Mouse (Mus musculus) liver, postnatal 0 days (tissue): ENCODE measurements at regions not wholly inside any gene's neighbourhood (a gene's known extent, or its start where the extent isn't known, plus 50 kb on each side); places are given as distances from the start of the nearest gene placed in this dataset.

ENCODE experiments used
- ATAC-seq: fragments of 200-750 bp; cut with Nextera tagmentation; 2 replicates; pipeline ENCODE4 v1.8.0; 2017; ENCODE audit warnings: mild to moderate bottlenecking, moderate library complexity
- DNase-seq: peaks from one replicate; pipeline ENCODE4 v3.0.0-alpha.2; 2016
- H3K27ac ChIP-seq: fragments of 300-500 bp; sonication (generic); 2 replicates; pipeline ENCODE4 v1.5.1; 2014; ENCODE audit warnings: antibody characterized with exemption, moderate library complexity, mild to moderate bottlenecking, low read depth
- H3K27me3 ChIP-seq: fragments of 300-500 bp; sonication (generic); 2 replicates; pipeline ENCODE4 v1.6.1; 2014; ENCODE audit warnings: low read length, control low read depth, mixed read lengths; ENCODE audit not compliant: insufficient read depth
- H3K36me3 ChIP-seq: fragments of 300-500 bp; sonication (generic); replicated peaks from 2 replicates; pipeline ENCODE4 v1.6.1; 2014; ENCODE audit warnings: mild to moderate bottlenecking, control low read depth, low read length, moderate library complexity, mixed read lengths; ENCODE audit not compliant: insufficient read depth
- H3K4me1 ChIP-seq: fragments of 300-500 bp; sonication (generic); 2 replicates; pipeline ENCODE4 v1.6.1; 2014; ENCODE audit warnings: antibody characterized with exemption, mild to moderate bottlenecking, control low read depth; ENCODE audit not compliant: insufficient read depth
- H3K4me2 ChIP-seq: fragments of 300-500 bp; sonication (generic); 2 replicates; pipeline ENCODE4 v1.6.1; 2014; ENCODE audit warnings: low read depth, mild to moderate bottlenecking, low read length, moderate library complexity, mixed read lengths
- H3K4me3 ChIP-seq: fragments of 300-500 bp; sonication (generic); 2 replicates; pipeline ENCODE4 v1.5.1; 2014; ENCODE audit warnings: low read depth, low read length
- H3K9ac ChIP-seq: fragments of 300-500 bp; sonication (generic); replicated peaks from 2 replicates; pipeline ENCODE4 v1.6.1; 2014; ENCODE audit warnings: mild to moderate bottlenecking, moderate library complexity
- H3K9me3 ChIP-seq: fragments of 300-500 bp; sonication (generic); 2 replicates; pipeline ENCODE4 v1.6.1; 2016; ENCODE audit warnings: mild to moderate bottlenecking, control low read depth, low read length, mixed read lengths
- CTCF ChIP-seq: sonication (generic); IDR thresholded peaks from 2 replicates; pipeline ENCODE4 v1.5.1; 2016; ENCODE audit warnings: antibody characterized with exemption, low read depth
- EP300 ChIP-seq: IDR thresholded peaks from 2 replicates; pipeline ENCODE4 v1.6.1; 2016; ENCODE audit warnings: antibody characterized with exemption, low read depth, mild to moderate bottlenecking
- WGBS: fragments of 180-500 bp; shearing (Covaris S2); extraction: QIAGEN DNeasy Blood & Tissue Kit; methylation state at CpG from one replicate; pipeline ENCODE4 v1.1.7; 2014; ENCODE audit not compliant: insufficient replicate concordance; 5-methylcytosine and 5-hydroxymethylcytosine counted together

DNA sequence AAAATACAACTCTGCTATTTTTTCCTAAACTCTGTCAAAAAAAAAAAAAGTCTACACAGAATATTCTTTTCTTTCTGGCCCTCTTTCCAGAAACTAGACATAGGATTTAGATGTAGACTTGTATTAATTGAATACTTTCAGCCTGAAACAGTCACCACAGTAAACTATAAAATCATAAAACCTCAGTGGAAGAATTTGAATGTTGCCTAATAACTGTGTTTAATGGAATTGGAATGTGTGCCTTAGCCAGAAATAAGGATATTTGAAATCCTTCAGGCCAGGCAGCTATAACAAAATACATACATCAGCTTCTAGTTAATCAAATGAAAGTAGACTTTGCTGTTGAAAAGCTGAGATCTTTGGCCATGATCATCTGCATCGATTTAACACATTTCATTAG is 230.8 kb upstream of the Kcnip4 start:
- ATAC-seq = no peak

DNA sequence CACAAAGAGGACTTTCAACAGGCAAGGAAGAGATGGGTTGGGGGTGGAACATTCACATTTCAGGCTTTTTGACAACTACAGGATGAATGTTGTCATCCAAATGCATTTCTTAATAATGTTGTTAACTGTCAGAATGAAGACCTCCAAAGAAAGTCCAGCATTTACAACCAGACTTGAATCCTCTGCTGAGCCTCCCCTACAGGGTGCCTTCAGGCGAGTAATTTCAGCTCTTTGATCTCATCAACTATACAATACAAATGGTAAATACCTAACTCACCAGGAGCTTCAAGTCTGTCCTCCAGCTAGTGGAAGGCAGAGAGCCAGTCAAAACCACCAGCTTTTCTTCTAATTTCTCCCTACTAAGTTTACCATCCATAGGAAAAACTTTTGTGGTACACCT is 187.9 kb upstream of the Kcnip4 start:
- no peak overlapping the region for H3K4me2 ChIP-seq
- DNase-seq (no peak), ATAC-seq (no peak)
- no peaks in the 10 kb centered on the region for H3K36me3 ChIP-seq
- H3K4me1 ChIP-seq = no peaks in the 10 kb centered on the region
- no peak overlapping the region for H3K9ac ChIP-seq
- H3K9me3 ChIP-seq = no peaks in the 10 kb centered on the region
- H3K27ac ChIP-seq = no peak overlapping the region
- no peak overlapping the region for H3K4me3 ChIP-seq
- WGBS = 50% methylated on average over 1 of the region's 1 CpGs
- no peak for TF ChIP-seq CTCF
- TF ChIP-seq EP300 = no peak
- H3K27me3 ChIP-seq = no peaks in the 10 kb centered on the region

More for the DNA sequence above, 230.8 kb upstream of the Kcnip4 start:
- no peak overlapping the region for H3K27ac ChIP-seq
- H3K36me3 ChIP-seq = no peaks in the 10 kb centered on the region
- H3K9me3 ChIP-seq = no peaks in the 10 kb centered on the region
- TF ChIP-seq CTCF (no peak), EP300 (no peak)
- H3K9ac ChIP-seq = no peak overlapping the region
- no peaks in the 10 kb centered on the region for H3K27me3 ChIP-seq
- no peak overlapping the region for H3K4me3 ChIP-seq
- H3K4me2 ChIP-seq = no peak overlapping the region
- 64% methylated on average over 1 of the region's 1 CpGs for WGBS
- DNase-seq = no peak
- H3K4me1 ChIP-seq = no peaks in the 10 kb centered on the region

DNA sequence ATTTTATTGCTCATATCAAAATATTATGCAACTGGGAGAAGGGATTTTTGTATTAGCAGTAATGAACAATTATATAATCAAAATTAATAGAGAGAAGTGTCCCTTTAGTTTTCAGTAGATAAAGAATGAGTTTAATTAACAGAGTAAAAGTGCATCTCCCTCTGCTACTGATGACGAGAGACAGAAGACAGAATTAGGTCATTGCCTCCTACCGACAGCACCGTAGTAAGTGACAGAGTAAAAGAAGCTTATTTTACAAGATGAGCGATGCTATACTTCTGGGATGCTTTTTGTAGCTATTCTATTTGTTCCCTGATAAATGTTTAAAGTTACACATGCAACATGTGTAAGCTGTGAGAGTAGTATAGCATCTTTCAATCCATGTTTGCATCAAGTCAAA is 157.4 kb upstream of the Kcnip4 start:
- 75% methylated on average over 4 of the region's 4 CpGs for WGBS
- TF ChIP-seq CTCF (no peak), EP300 (no peak)

DNA sequence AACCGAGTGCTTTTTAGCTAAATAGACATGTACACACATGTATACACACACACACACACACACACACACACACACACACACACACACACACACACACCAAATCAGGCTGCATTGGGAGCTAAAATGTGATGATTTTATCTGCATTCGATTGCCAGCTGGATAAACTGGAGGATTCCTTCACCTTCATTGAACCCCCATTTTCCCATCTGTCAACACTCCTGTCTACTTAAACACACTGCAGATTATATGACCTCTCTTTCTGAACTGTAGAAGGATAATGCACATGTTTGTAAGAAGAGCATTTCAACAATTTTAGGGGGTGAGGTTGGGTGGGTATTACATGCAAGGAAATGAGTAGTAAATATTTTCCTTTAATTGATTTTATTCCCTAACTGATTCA is 156.8 kb upstream of the Kcnip4 start:
- Histone ChIP-seq H3K27ac (no peak overlapping the region), H3K9me3 (no peaks in the 10 kb centered on the region), H3K36me3 (no peaks in the 10 kb centered on the region), H3K27me3 (no peaks in the 10 kb centered on the region), H3K4me3 (no peak overlapping the region), H3K4me2 (no peak overlapping the region), H3K4me1 (no peaks in the 10 kb centered on the region), H3K9ac (no peak overlapping the region)
- 49% methylated on average over 2 of the region's 2 CpGs for WGBS
- TF ChIP-seq CTCF (no peak), EP300 (no peak)
- no peak for DNase-seq
- ATAC-seq = no peak

More for the DNA sequence above, 157.4 kb upstream of the Kcnip4 start:
- DNase-seq (no peak), ATAC-seq (no peak)
- Histone ChIP-seq H3K4me3 (no peak overlapping the region), H3K27me3 (no peaks in the 10 kb centered on the region), H3K9ac (no peak overlapping the region), H3K4me1 (no peaks in the 10 kb centered on the region), H3K36me3 (no peaks in the 10 kb centered on the region), H3K4me2 (no peak overlapping the region), H3K27ac (no peak overlapping the region), H3K9me3 (no peaks in the 10 kb centered on the region)

DNA sequence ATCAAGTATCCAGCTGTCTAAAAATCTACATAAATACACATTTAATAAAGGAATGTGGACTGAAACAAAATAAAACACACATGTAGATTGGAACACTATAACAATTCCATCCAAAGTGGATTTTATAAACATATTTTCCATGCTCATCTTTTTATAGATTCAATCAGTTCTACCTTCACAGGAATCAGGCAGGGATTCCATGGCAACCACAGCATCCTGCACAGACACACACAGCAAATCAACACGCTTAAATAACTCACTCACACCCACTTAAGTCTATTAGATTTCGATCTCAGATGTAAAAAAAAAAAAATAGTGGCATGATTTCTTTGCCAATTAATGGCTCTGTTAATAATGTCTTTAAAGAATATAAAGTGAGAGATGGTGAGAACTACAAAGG is 151.2 kb upstream of the Kcnip4 start:
- Histone ChIP-seq H3K4me1 (no peaks in the 10 kb centered on the region), H3K9me3 (no peaks in the 10 kb centered on the region), H3K27me3 (no peaks in the 10 kb centered on the region), H3K36me3 (no peaks in the 10 kb centered on the region), H3K4me3 (no peak overlapping the region), H3K4me2 (no peak overlapping the region), H3K9ac (no peak overlapping the region), H3K27ac (no peak overlapping the region)
- WGBS = 58% methylated on average over 2 of the region's 2 CpGs
- no peak for ATAC-seq
- TF ChIP-seq CTCF (no peak), EP300 (no peak)
- DNase-seq = no peak

DNA sequence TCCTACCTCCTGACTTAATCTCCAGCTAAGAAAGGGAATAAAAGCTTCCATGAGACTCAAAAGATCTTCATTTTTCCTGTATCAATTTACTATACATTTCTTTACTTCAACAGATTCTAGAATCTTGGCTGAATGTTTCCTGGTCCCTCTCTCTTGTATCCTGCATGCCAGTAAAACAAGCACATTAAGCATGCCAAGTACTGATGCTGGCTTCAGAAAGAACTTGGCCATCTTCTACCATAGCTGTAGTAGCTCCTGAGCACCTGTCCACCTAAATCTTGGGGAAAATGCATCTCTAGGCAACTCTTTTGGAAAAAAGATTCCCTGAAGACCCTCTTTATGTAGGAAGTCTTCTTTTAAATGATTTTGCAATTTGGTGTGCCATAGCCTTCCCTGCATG is 140.5 kb upstream of the Kcnip4 start:
- Histone ChIP-seq H3K9ac (no peak overlapping the region), H3K4me1 (no peaks in the 10 kb centered on the region), H3K36me3 (no peaks in the 10 kb centered on the region), H3K27me3 (no peaks in the 10 kb centered on the region), H3K4me3 (no peak overlapping the region), H3K9me3 (no peaks in the 10 kb centered on the region), H3K27ac (no peak overlapping the region), H3K4me2 (no peak overlapping the region)
- no peak for TF ChIP-seq CTCF
- DNase-seq (no peak), ATAC-seq (no peak)

DNA sequence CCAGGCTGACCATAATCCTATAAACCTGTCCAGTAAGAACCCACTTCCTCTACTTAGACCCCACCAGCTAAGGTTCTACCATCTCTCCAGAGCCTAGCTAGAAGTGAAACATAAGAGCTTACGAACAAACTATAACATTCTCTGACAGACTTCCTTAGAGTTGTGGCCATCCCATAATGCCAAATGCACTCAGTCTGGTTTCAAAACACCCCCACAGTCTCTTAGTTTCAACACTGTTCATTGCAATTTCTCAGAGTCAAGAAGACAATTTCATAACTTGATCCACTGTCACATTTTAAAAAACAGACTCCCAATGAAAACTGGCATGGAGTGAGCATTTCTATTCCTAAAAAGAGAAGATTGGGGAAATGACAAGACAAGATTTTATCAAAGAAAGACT is 139.2 kb upstream of the Kcnip4 start:
- ATAC-seq = no peak

More for the DNA sequence above, 139.2 kb upstream of the Kcnip4 start:
- no peak for TF ChIP-seq EP300
- no peak for TF ChIP-seq CTCF
- WGBS = 82% methylated on average over 1 of the region's 1 CpGs
- H3K9ac ChIP-seq = no peak overlapping the region
- no peak overlapping the region for H3K4me3 ChIP-seq
- no peaks in the 10 kb centered on the region for H3K4me1 ChIP-seq
- no peaks in the 10 kb centered on the region for H3K9me3 ChIP-seq
- H3K27ac ChIP-seq = no peak overlapping the region
- H3K4me2 ChIP-seq = no peak overlapping the region
- DNase-seq = no peak
- H3K27me3 ChIP-seq = no peaks in the 10 kb centered on the region
- H3K36me3 ChIP-seq = no peaks in the 10 kb centered on the region
